In genomic region chr17:9032362-9033044, GRCm38 (mm10) we compare ENCODE assay signal across 7 mouse cellular contexts. TPM values are rescaled to one million over a fixed set of nuclear protein-coding genes. Genes with fewer than 3 reads are reported as not detected.
A peak's percentile ranks its signal among the peaks of the same experiment; 100 is the strongest.
DNase-seq lines count a peak whose midpoint lies in the region; ATAC-seq and TF ChIP-seq lines count a peak whose summit lies in the region.

No protein-coding gene starts in this region.

- no peak overlapping the region for H3K9ac ChIP-seq in limb, embryonic 15.5 days
- no peak overlapping the region for H3K9ac ChIP-seq in neural tube, embryonic 15.5 days (replicated peaks)
- H3K9ac ChIP-seq in stomach, postnatal 0 days (ENCODE audit: low read length), result no peak overlapping the region
- no peak overlapping the region for H3K9ac ChIP-seq in kidney, embryonic 15.5 days

- H3K27me3 ChIP-seq in limb, embryonic 15.5 days, result peaks cover 6% of the 10 kb centered on the region
- no peaks in the 10 kb centered on the region; the same call in 1 of the 2 replicates for H3K27me3 ChIP-seq in limb, embryonic 10.5 days (ENCODE audit: low read depth, poor library complexity, severe bottlenecking)
- H3K27me3 ChIP-seq in neural tube, embryonic 15.5 days (replicated peaks), result no peaks in the 10 kb centered on the region
- no peaks in the 10 kb centered on the region for H3K27me3 ChIP-seq in stomach, postnatal 0 days (ENCODE audit: control insufficient read depth, insufficient read depth, low read length)
- H3K27me3 ChIP-seq in kidney, embryonic 15.5 days, result no peaks in the 10 kb centered on the region

- no peak for TF ChIP-seq EP300 in stomach, postnatal 0 days (optimal IDR thresholded peaks at IDR 0.05)

- peaks cover 13% of the 10 kb centered on the region; the same call in 1 of the 2 replicates for H3K4me1 ChIP-seq in limb, embryonic 15.5 days
- 0 out of 2 replicates have a peak, but pooled peaks cover 7% of the 10 kb centered on the region for H3K4me1 ChIP-seq in limb, embryonic 10.5 days
- H3K4me1 ChIP-seq in neural tube, embryonic 15.5 days, result peaks cover 21% of the 10 kb centered on the region
- no peaks in the 10 kb centered on the region for H3K4me1 ChIP-seq in stomach, postnatal 0 days (replicated peaks; ENCODE audit: control insufficient read depth, insufficient read depth)
- H3K4me1 ChIP-seq in kidney, embryonic 15.5 days, result peaks cover 5% of the 10 kb centered on the region; the same call in 1 of the 2 replicates

- H3K9me3 ChIP-seq in limb, embryonic 15.5 days, result no peaks in the 10 kb centered on the region
- H3K9me3 ChIP-seq in limb, embryonic 10.5 days (replicated peaks), result no peaks in the 10 kb centered on the region
- no peaks in the 10 kb centered on the region for H3K9me3 ChIP-seq in neural tube, embryonic 15.5 days (replicated peaks)
- no peaks in the 10 kb centered on the region for H3K9me3 ChIP-seq in stomach, postnatal 0 days (ENCODE audit: control insufficient read depth, low read length)
- H3K9me3 ChIP-seq in kidney, embryonic 15.5 days (replicated peaks), result no peaks in the 10 kb centered on the region

- no peak for DNase-seq in limb, embryonic 10.5 days (ENCODE audit: low spot score)
- DNase-seq in cerebellum, postnatal 14 days, result peak; percentile 57 to 80
- peak; percentile 15 to 32 for DNase-seq in layer of hippocampus, adult 8-10 months (ENCODE audit: low spot score in 2 of 2)
- no peak for DNase-seq in stomach, postnatal 0 days (ENCODE audit: low spot score)

- 0 out of 2 replicates have a peak overlapping the region, but pooled peaks have one; percentile 24 for H3K4me2 ChIP-seq in limb, embryonic 15.5 days
- peak overlapping the region; percentile 42; the same call in 1 of the 2 replicates for H3K4me2 ChIP-seq in neural tube, embryonic 15.5 days
- H3K4me2 ChIP-seq in stomach, postnatal 0 days (replicated peaks; ENCODE audit: low read depth), result no peak overlapping the region
- H3K4me2 ChIP-seq in kidney, embryonic 15.5 days, result no peak overlapping the region

- 54% methylated on average over 6 of the region's 6 CpGs for WGBS in limb, embryonic 15.5 days
- WGBS in limb, embryonic 10.5 days, result 76% methylated on average over 6 of the region's 6 CpGs
- WGBS in neural tube, embryonic 15.5 days, result 52% methylated on average over 6 of the region's 6 CpGs
- 76% methylated on average over 6 of the region's 6 CpGs for WGBS in stomach, postnatal 0 days
- 82% methylated on average over 6 of the region's 6 CpGs for WGBS in kidney, embryonic 15.5 days

- H3K36me3 ChIP-seq in limb, embryonic 15.5 days, result no peaks in the 10 kb centered on the region
- no peaks in the 10 kb centered on the region for H3K36me3 ChIP-seq in limb, embryonic 10.5 days
- H3K36me3 ChIP-seq in neural tube, embryonic 15.5 days, result no peaks in the 10 kb centered on the region
- H3K36me3 ChIP-seq in stomach, postnatal 0 days (ENCODE audit: control insufficient read depth, insufficient read depth, low read length), result no peaks in the 10 kb centered on the region
- H3K36me3 ChIP-seq in kidney, embryonic 15.5 days, result no peaks in the 10 kb centered on the region

- no peak for ATAC-seq in limb, embryonic 15.5 days (ENCODE audit: insufficient number of reproducible peaks, low FRiP score, low TSS enrichment, low read depth)
- ATAC-seq in neural tube, embryonic 15.5 days (ENCODE audit: low FRiP score), result no peak
- ATAC-seq in stomach, postnatal 0 days (ENCODE audit: low FRiP score, low TSS enrichment), result no peak
- ATAC-seq in kidney, embryonic 15.5 days (replicated peaks; ENCODE audit: low FRiP score), result no peak

- no peak overlapping the region for H3K4me3 ChIP-seq in limb, embryonic 15.5 days
- no peak overlapping the region for H3K4me3 ChIP-seq in limb, embryonic 10.5 days
- no peak overlapping the region for H3K4me3 ChIP-seq in neural tube, embryonic 15.5 days (replicated peaks)
- H3K4me3 ChIP-seq in stomach, postnatal 0 days (ENCODE audit: low read depth, low read length), result no peak overlapping the region
- no peak overlapping the region for H3K4me3 ChIP-seq in kidney, embryonic 15.5 days (replicated peaks)

- H3K27ac ChIP-seq in limb, embryonic 15.5 days, result no peak overlapping the region
- no peak overlapping the region for H3K27ac ChIP-seq in limb, embryonic 10.5 days
- peak overlapping the region; percentile 73 for H3K27ac ChIP-seq in neural tube, embryonic 15.5 days (replicated peaks)
- H3K27ac ChIP-seq in stomach, postnatal 0 days (replicated peaks), result no peak overlapping the region
- no peak overlapping the region for H3K27ac ChIP-seq in kidney, embryonic 15.5 days

- no peak for TF ChIP-seq CTCF in stomach, postnatal 0 days (IDR thresholded peaks at IDR 0.05; ENCODE audit: low read depth)

RNA-seq across cellular contexts. Expression of gene 1700010I14Rik, which starts 44.4 kb away (rescaled TPM):
- 0.55 and 0.61 TPM in 2 replicates for polyA plus RNA-seq in limb, embryonic 15.5 days (2015; fragmentation: Nextera tagmentation; extraction: Ambion mirVana)
- polyA plus RNA-seq in limb, embryonic 10.5 days (2016; fragmentation: Nextera tagmentation; extraction: Ambion mirVana), result 2.0 and 2.4 TPM in 2 replicates
- total RNA-seq in layer of hippocampus, adult 8-10 months (2022), result 1 to 10 TPM; 1.2 to 2.7 (median 2.2) TPM
- polyA plus RNA-seq in neural tube, embryonic 15.5 days (2015; fragmentation: Nextera tagmentation; extraction: Ambion mirVana), result 2.6 TPM in 2 replicates
- 0.74 and 1.1 TPM in 2 replicates for polyA plus RNA-seq in stomach, postnatal 0 days (2015; fragmentation: Nextera tagmentation; extraction: Ambion mirVana)
- polyA plus RNA-seq in kidney, embryonic 15.5 days (2015; fragmentation: Nextera tagmentation; extraction: Ambion mirVana), result 2.1 and 2.3 TPM in 2 replicates

Comparison
In these comparisons a context has a peak if more than half of its experiments do, and no peak if none do; other contexts are left out.
1. H3K4me2 ChIP-seq: peak in limb, embryonic 15.5 days (single experiment) and neural tube, embryonic 15.5 days (single experiment); none in stomach, postnatal 0 days (single experiment) and kidney, embryonic 15.5 days (single experiment).
2. DNase-seq: peak in cerebellum, postnatal 14 days (2 of 2) and layer of hippocampus, adult 8-10 months (2 of 2); none in limb, embryonic 10.5 days (single experiment) and stomach, postnatal 0 days (single experiment).